Mouse (Mus musculus) heart, adult 9 months (tissue): ENCODE measurements around the gene Suz12.
A peak's percentile ranks its signal among the peaks of the same experiment; 100 is the strongest.

ENCODE experiments used
- DNase-seq, 2 experiments: peaks; one replicate each; pipeline ENCODE4 v3.0.0; 2022; ENCODE audit warnings: low spot score in 2 of 2

Suz12 gene

GRCm38 (mm10) chr11:80075608-80076277, 82.8 kb downstream of the Suz12 start:
- no peak for DNase-seq

GRCm38 (mm10) chr11:80077784-80078545, 85.1 kb downstream of the Suz12 start:
- no peak for DNase-seq

- DNase-seq: no peak
These were observed 85.9 kb downstream of the Suz12 start for GRCm38 (mm10) chr11:80078831-80079230.

- DNase-seq: no peak
These were observed 86.8 kb downstream of the Suz12 start for GRCm38 (mm10) chr11:80079751-80080150.

- DNase-seq: no peak
These were observed 87.5 kb downstream of the Suz12 start for GRCm38 (mm10) chr11:80080381-80080825.

- DNase-seq: peak; percentile 92 to 94
These were observed 88.2 kb downstream of the Suz12 start, which contains the start of gene Crlf3 for GRCm38 (mm10) chr11:80080826-80081728. TSS of gene Crlf3 (minus strand) at chr11:80080991.

- DNase-seq: no peak
These were observed 88.9 kb downstream of the Suz12 start for GRCm38 (mm10) chr11:80081786-80082319.
